Mouse (Mus musculus): ENCODE results near the gene Elk3. TPM values are rescaled to one million over a fixed set of nuclear protein-coding genes. Genes with fewer than 3 reads are reported as not detected.

Elk3 gene
- polyA plus RNA-seq, 1 experiment from 2014 or later, result 7.5 TPM

DNA sequence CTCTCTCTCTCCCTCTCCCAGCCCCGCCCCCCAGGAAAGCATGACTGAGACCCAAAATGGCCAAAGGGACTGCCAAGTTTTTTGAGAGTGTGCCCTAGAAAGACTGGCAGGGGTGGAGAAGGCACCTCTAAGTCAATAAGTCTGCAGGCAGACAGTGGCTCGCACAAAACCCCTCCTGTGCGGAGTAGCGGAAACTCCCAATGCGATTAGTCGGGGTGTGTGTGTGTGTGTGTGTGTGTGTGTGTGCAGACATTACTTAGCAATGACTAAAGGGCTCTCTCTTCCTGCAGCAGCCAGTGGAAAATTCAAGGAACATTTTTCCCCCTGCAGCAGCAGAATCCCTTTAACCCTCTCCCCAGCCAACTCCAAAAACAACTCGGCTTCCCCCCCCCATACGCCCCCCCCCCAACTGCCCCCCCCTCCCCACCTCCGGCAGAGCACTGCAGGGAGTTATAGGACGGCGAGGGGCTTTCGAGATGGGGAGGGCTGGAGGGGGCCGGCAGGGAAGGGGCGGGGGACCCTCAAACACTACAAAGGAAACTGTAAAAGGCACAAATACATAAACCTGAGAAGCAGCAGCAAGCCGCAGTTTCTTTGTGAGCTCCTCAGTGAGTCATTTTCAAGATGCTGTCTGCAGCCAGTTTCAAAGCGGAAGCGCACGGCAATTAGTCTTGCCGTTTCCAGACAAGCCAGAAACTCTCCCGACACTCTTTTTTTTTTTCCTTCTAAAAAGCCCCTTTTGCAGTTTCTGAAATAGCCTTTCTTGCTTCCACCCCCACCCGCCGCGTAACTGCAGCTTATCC is 1.6 kb downstream of the Elk3 start:
- H3K4me3 ChIP-seq, result peak overlapping the region; percentile 58
- H3K36me3 ChIP-seq (replicated peaks), result no peaks in the 10 kb centered on the region
- peaks cover 7% of the 10 kb centered on the region; the same call in 1 of the 2 replicates for H3K27me3 ChIP-seq (replicated peaks)
- peak; percentile 72 for ATAC-seq (replicated peaks)
- H3K4me1 ChIP-seq, result peaks cover 27% of the 10 kb centered on the region
- peak overlapping the region; percentile 70 for H3K9ac ChIP-seq
- H3K27ac ChIP-seq, result peak overlapping the region; percentile 64
- 1% methylated on average over 19 of the region's 23 CpGs for WGBS
- H3K4me2 ChIP-seq, result peak overlapping the region; percentile 100
- H3K9me3 ChIP-seq, result no peaks in the 10 kb centered on the region

DNA sequence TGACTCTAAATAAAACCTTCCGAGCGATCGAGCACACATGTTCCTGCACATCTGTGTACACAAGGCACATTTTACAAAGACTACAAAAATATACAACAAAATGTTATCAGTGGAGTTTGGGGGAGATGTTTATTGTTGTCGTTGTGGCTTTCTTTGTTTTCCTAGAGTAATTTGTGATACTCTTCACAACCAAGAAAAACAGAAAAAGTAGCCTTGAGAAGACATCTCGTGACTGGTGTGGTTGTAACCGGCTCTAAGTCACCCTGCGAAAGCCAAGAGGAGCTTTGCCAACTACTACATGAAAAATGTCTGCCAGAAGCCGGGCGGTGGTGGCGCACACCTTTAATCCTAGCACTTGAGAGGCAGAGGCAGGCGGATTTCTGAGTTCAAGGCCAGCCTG is 4.6 kb downstream of the Elk3 start:
- 85% methylated on average over 11 of the region's 11 CpGs for WGBS
- Histone ChIP-seq H3K4me1 (peaks cover 25% of the 10 kb centered on the region), H3K27ac (no peak overlapping the region), H3K9me3 (no peaks in the 10 kb centered on the region), H3K27me3 (replicated peaks) (0 out of 2 replicates have a peak, but pooled peaks cover 3% of the 10 kb centered on the region), H3K9ac (no peak overlapping the region), H3K4me2 (no peak overlapping the region), H3K4me3 (no peak overlapping the region), H3K36me3 (replicated peaks) (no peaks in the 10 kb centered on the region)
- no peak for ATAC-seq (replicated peaks)

DNA sequence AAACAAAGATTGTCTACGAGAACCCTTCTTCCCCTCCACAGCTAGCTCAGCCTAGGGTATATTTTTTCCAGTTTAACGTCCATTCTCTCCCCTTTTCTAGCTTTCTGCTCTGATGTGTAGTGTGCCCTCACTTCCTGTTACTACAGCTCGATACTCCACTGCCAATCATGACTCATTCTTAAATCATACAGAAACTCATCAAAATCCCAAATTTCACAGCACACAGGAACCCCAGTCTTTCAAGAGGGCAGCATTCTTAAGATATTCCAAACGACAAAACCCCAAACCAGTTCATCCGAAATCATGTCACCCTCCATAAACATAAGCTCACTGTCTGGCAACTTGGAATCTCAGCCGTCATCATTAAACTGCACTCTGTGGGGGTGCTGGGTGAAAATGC is 5.0 kb downstream of the Elk3 start:
- no peaks in the 10 kb centered on the region for H3K36me3 ChIP-seq (replicated peaks)
- WGBS, result 73% methylated on average over 6 of the region's 6 CpGs
- no peaks in the 10 kb centered on the region for H3K9me3 ChIP-seq
- no peak overlapping the region for H3K27ac ChIP-seq
- no peak for ATAC-seq (replicated peaks)
- peaks cover 21% of the 10 kb centered on the region for H3K4me1 ChIP-seq
- no peak overlapping the region for H3K4me3 ChIP-seq
- no peak overlapping the region for H3K4me2 ChIP-seq
- no peak overlapping the region for H3K9ac ChIP-seq
- 0 out of 2 replicates have a peak, but pooled peaks cover under 1% of the 10 kb centered on the region for H3K27me3 ChIP-seq (replicated peaks)

DNA sequence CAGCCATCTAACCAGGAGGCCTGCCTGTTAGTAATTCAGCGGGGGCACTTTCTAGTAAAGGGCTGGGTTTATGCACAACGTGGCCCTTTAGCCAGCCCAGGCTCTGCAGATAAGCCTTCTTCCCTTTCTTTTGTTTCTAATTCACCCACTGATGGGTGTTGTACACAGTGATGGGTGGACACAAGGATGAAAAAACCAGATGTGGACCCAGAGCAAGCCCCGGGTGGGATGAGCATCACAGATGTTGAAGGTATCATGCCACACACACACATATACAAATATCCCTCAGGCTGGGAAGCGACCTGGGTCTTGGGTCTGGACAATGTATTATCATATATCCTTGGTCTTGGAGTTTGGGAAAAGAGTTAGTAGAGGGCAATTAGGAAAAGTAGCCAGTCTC is 7.7 kb downstream of the Elk3 start:
- Histone ChIP-seq H3K4me1 (no peaks in the 10 kb centered on the region), H3K9me3 (no peaks in the 10 kb centered on the region), H3K27me3 (replicated peaks) (no peaks in the 10 kb centered on the region), H3K36me3 (replicated peaks) (no peaks in the 10 kb centered on the region), H3K27ac (no peak overlapping the region), H3K4me2 (no peak overlapping the region), H3K9ac (no peak overlapping the region), H3K4me3 (no peak overlapping the region)
- WGBS, result 81% methylated on average over 4 of the region's 4 CpGs
- no peak for ATAC-seq (replicated peaks)

DNA sequence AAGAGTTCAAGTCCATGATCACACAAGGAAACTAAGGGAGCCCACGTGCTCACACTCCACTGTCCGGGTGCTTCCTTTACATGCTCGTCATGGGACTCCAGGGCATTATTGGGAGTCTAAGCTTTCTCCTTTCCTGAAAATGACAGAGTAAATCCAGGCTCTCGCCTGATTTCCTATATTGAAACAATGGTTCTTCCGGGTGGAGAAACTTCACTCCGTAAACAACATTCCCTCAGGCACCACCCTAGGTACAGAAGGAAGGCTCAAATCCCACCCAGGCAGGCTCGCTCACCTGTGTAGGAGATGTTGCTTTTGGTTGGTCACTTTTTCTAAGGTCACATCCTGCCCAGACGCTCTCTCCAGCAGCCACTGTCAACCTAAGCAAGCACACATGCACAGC is 9.1 kb downstream of the Elk3 start:
- 76% methylated on average over 8 of the region's 8 CpGs for WGBS
- Histone ChIP-seq H3K9ac (no peak overlapping the region), H3K4me2 (no peak overlapping the region), H3K36me3 (replicated peaks) (no peaks in the 10 kb centered on the region), H3K9me3 (no peaks in the 10 kb centered on the region), H3K27ac (no peak overlapping the region), H3K4me1 (no peaks in the 10 kb centered on the region), H3K4me3 (no peak overlapping the region), H3K27me3 (replicated peaks) (no peaks in the 10 kb centered on the region)
- no peak for ATAC-seq (replicated peaks)

DNA sequence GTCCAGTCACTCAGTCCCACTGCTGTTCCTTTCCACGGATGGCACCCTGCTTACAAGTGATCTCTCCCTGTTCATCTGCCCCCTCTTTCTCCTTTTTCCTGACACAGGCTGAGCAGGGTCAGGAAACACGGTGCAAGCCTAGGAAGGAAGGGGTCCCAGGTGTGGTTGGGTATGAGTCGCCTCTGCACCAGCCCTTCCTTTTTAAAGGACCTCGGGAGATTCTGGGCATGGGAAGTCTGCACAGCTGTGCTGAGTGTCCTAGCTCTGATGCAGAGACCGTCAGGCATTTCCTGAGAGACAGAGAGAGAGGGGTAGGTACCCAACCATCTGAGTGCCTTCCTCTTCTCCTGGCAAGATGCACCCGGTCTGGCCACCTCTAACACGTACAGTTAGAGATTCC is 12.7 kb downstream of the Elk3 start:
- Histone ChIP-seq H3K27ac (no peak overlapping the region), H3K4me3 (no peak overlapping the region), H3K4me1 (no peaks in the 10 kb centered on the region), H3K9me3 (no peaks in the 10 kb centered on the region), H3K4me2 (no peak overlapping the region), H3K27me3 (replicated peaks) (no peaks in the 10 kb centered on the region), H3K36me3 (replicated peaks) (no peaks in the 10 kb centered on the region), H3K9ac (no peak overlapping the region)
- ATAC-seq (replicated peaks), result no peak
- WGBS, result 62% methylated on average over 7 of the region's 7 CpGs

DNA sequence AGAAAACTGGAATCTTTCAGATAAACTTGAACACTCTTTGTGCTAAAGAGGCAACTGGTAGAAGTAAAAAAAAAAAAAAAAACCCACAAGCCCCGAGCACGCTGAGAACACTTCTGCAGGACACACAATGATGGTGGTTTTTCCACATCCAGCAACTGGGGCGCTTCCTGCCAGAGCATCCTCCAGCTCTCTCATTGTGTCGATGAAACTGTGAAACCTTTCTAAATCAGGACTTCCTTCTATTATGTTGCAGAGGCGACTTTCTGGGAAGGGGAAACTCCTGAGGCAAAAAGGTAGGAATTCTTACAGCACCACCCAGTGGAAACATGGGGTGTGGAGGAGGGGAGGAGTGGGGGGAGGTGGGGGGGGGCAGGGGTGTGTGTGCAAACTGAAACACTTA is 13.2 kb downstream of the Elk3 start:
- Histone ChIP-seq H3K9ac (no peak overlapping the region), H3K4me2 (no peak overlapping the region), H3K27me3 (replicated peaks) (no peaks in the 10 kb centered on the region), H3K27ac (no peak overlapping the region), H3K4me3 (no peak overlapping the region), H3K4me1 (no peaks in the 10 kb centered on the region), H3K9me3 (no peaks in the 10 kb centered on the region), H3K36me3 (replicated peaks) (no peaks in the 10 kb centered on the region)
- ATAC-seq (replicated peaks), result no peak
- WGBS, result 44% methylated on average over 5 of the region's 5 CpGs

DNA sequence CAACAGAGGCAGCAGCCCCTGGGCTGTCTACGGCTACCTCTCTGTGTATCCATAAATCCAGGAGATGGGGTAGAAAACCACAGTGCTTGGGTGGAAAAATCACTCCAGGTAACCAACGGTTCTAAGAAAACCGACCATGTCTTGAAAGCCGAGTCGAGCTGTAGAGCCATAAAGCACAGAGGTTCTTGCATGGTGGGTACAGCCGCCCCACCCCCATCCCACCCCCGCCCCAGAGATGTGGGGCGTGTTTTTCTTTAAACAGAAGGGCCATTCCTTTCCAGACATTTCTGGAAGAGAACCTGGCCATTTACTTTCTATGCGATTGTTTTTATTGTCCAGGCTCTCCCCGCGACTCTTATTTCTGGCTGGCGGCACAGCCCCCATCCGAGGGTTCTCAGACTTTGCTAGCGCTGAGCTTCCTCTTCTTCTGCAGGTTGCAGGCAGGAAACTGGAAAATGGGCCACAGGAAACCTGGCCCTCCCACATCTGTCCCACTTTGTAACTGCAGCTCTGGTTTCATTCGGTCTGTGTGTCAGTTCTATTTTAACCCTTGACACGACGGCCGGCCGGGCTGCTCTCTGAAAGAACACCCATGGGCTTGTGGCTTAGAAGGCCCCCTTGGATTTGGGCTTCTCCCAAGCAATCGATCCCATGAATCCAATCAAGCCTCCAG is 16.3 kb downstream of the Elk3 start:
- Histone ChIP-seq H3K27me3 (replicated peaks) (no peaks in the 10 kb centered on the region), H3K4me2 (no peak overlapping the region), H3K27ac (no peak overlapping the region), H3K4me3 (no peak overlapping the region), H3K4me1 (0 out of 2 replicates have a peak, but pooled peaks cover 6% of the 10 kb centered on the region), H3K9me3 (no peaks in the 10 kb centered on the region), H3K36me3 (replicated peaks) (no peaks in the 10 kb centered on the region), H3K9ac (no peak overlapping the region)
- 79% methylated on average over 20 of the region's 20 CpGs for WGBS
- no peak for ATAC-seq (replicated peaks)

DNA sequence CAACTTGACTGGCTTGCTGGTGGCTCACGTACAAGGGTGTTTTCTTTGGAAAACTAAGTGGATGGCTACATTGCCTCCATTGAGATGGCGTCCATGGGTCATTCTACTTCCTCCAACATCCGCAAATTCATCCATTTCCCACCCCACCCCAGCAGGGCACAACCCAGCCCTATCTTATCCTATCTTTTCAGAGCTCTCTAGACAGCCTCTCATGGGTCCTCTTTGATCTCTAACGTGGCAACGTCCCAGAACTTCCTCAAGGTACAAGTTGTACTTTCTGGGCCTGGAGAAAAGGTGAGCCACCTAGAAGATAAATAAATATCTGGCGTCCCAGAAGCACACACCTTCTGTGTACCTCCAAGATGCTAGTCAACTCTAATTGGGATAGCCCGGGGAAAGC is 17.3 kb downstream of the Elk3 start:
- Histone ChIP-seq H3K36me3 (replicated peaks) (no peaks in the 10 kb centered on the region), H3K9ac (no peak overlapping the region), H3K4me1 (0 out of 2 replicates have a peak, but pooled peaks cover 11% of the 10 kb centered on the region), H3K9me3 (no peaks in the 10 kb centered on the region), H3K4me2 (no peak overlapping the region), H3K27me3 (replicated peaks) (no peaks in the 10 kb centered on the region), H3K4me3 (no peak overlapping the region), H3K27ac (0 out of 2 replicates have a peak overlapping the region, but pooled peaks have one; percentile 9)
- WGBS, result 82% methylated on average over 7 of the region's 7 CpGs
- ATAC-seq (replicated peaks), result no peak

DNA sequence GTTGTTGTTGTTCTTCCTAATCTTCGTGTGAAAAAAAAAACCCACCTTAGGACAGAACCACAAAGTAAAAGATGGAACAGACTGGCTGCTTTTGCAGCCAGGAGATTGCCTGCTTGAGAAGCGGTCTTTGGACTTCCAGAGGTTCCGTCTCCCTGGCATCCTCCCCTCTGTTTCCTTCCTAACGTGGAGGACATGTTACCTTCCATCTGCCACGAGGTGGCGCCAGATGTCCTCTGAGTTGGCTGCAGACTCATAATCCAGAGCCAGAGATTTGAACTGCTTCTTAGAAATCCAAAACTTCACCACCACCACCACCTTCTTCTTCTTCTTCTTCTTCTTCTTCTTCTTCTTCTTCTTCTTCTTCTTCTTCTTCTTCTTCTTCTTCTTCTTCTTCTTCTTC is 19.1 kb downstream of the Elk3 start:
- 0 out of 2 replicates have a peak, but pooled peaks have one; percentile 4 for ATAC-seq (replicated peaks)
- Histone ChIP-seq H3K27me3 (replicated peaks) (no peaks in the 10 kb centered on the region), H3K9me3 (no peaks in the 10 kb centered on the region), H3K27ac (no peak overlapping the region), H3K4me3 (no peak overlapping the region), H3K36me3 (replicated peaks) (no peaks in the 10 kb centered on the region), H3K9ac (no peak overlapping the region), H3K4me1 (0 out of 2 replicates have a peak, but pooled peaks cover 11% of the 10 kb centered on the region), H3K4me2 (no peak overlapping the region)
- WGBS, result 3% methylated on average over 6 of the region's 6 CpGs

DNA sequence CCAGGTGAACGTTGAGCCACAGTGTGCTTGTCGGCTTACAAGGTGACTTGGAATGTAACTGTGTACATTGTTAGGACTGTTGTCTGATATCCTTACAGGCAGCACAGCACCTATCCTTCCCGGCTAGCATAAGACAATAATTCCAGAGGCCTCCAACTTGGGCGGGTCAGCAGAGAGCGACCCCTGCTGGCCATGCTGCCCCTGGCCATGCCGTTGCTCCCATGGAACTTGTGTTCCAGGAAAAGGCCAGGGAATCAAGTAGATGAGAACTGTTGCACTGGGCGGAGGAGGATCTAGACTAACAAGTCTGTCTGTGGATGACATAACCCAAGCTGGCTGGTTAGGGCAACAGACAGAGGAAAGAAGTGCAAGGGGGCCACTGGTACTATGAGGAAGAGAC is 19.6 kb downstream of the Elk3 start:
- Histone ChIP-seq H3K27ac (no peak overlapping the region), H3K9ac (no peak overlapping the region), H3K36me3 (replicated peaks) (no peaks in the 10 kb centered on the region), H3K4me3 (no peak overlapping the region), H3K4me2 (no peak overlapping the region), H3K4me1 (0 out of 2 replicates have a peak, but pooled peaks cover 11% of the 10 kb centered on the region), H3K27me3 (replicated peaks) (no peaks in the 10 kb centered on the region), H3K9me3 (no peaks in the 10 kb centered on the region)
- ATAC-seq (replicated peaks), result peak; percentile 43
- 34% methylated on average over 7 of the region's 7 CpGs for WGBS

DNA sequence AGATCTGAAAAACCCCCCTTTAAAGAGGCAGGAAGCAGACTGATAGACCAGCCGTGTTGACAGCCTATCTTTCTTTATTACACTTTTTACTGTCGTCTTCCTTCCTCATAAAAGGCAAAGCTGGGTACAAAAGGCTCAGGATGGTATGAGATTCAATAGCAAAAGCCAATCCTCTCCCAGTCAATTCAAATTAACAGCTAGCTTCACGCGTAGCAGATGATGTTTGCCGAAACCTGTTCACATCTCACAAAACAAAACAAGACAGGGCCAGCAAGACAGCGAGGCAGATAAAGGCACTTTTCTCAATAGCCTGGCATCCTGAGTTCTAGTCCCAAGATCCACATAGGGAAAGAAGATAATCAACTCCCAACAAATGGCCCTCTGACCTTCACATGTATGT is 21.5 kb downstream of the Elk3 start:
- Histone ChIP-seq H3K27ac (no peak overlapping the region), H3K4me2 (no peak overlapping the region), H3K9me3 (no peaks in the 10 kb centered on the region), H3K27me3 (replicated peaks) (no peaks in the 10 kb centered on the region), H3K36me3 (replicated peaks) (no peaks in the 10 kb centered on the region), H3K4me3 (no peak overlapping the region), H3K4me1 (0 out of 2 replicates have a peak, but pooled peaks cover 11% of the 10 kb centered on the region), H3K9ac (no peak overlapping the region)
- WGBS, result 55% methylated on average over 6 of the region's 6 CpGs
- ATAC-seq (replicated peaks), result no peak
